Mouse (Mus musculus) G1E (cell line): Measurements from ENCODE around the gene Snx27.

ENCODE experiments used
- CTCF ChIP-seq: IDR thresholded peaks from 2 replicates; pipeline ENCODE4 v1.5.1; 2012; ENCODE audit warnings: low read depth, low read length, inconsistent platforms, mixed read lengths
- GATA1 ChIP-seq: IDR thresholded peaks from 2 replicates; pipeline ENCODE4 v1.6.1; 2012; ENCODE audit warnings: borderline replicate concordance, low read length, inconsistent platforms, mixed read lengths
- GATA2 ChIP-seq: IDR thresholded peaks from 2 replicates; pipeline ENCODE4 v1.6.1; 2012; ENCODE audit warnings: low read depth, low read length, inconsistent platforms, borderline replicate concordance
- POLR2AphosphoS5 ChIP-seq: IDR thresholded peaks from 2 replicates; pipeline ENCODE4 v1.6.1; 2012; ENCODE audit warnings: low read depth, low read length, inconsistent platforms; ENCODE audit not compliant: insufficient replicate concordance
- TAL1 ChIP-seq: conservative IDR thresholded peaks from 2 replicates; pipeline ENCODE4 v1.6.1; 2012; ENCODE audit warnings: low read depth, low read length, inconsistent platforms, mixed read lengths

DNA sequence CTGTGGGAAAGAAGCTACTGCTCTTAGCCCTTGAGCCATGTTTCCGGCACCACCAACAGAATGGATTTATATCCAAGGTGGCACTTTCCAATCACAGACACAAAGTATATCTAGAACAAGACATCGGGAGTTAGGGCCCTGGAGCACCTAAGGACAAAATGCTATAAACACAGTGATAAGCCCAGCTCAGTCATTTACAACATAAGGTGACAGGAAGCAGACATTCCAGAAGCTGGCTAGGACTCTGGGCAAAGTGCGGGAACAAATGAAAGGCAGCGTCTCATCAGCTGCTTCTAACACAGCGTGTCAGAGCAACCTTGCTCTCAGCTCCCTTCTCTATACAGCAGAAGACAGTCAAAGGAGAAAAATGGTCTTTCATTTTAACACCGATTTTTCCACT is 8.0 kb downstream of the Snx27 start:
- TF ChIP-seq CTCF (no peak), TAL1 (no peak), GATA1 (no peak), GATA2 (no peak), POLR2AphosphoS5 (no peak)
